Mouse (Mus musculus) limb, embryonic 12.5 days (tissue): ENCODE measurements at regions not wholly inside any gene's neighbourhood (a gene's known extent, or its start where the extent isn't known, plus 50 kb on each side); places are given as distances from the start of the nearest gene placed in this dataset.

Source experiments
- ATAC-seq: fragments of 200-750 bp; cut with Nextera tagmentation; 2 replicates; pipeline ENCODE4 v1.8.0; 2017; ENCODE audit warnings: low read depth, moderate TSS enrichment; ENCODE audit not compliant: insufficient number of reproducible peaks, insufficient read depth, low FRiP score, low TSS enrichment
- H3K27ac ChIP-seq: fragments of 300-500 bp; sonication (generic); 2 replicates; pipeline ENCODE4 v1.5.1; 2016; ENCODE audit warnings: mild to moderate bottlenecking, moderate library complexity
- H3K27me3 ChIP-seq: fragments of 300-500 bp; sonication (generic); 2 replicates; pipeline ENCODE4 v1.6.1; 2016; ENCODE audit warnings: mild to moderate bottlenecking, moderate library complexity
- H3K36me3 ChIP-seq: fragments of 300-500 bp; sonication (generic); 2 replicates; pipeline ENCODE4 v1.6.1; 2016; ENCODE audit warnings: mild to moderate bottlenecking, moderate library complexity
- H3K4me1 ChIP-seq: fragments of 300-500 bp; sonication (generic); replicated peaks from 2 replicates; pipeline ENCODE4 v1.6.1; 2016
- H3K4me2 ChIP-seq: fragments of 300-500 bp; sonication (generic); 2 replicates; pipeline ENCODE4 v1.6.1; 2016; ENCODE audit warnings: mild to moderate bottlenecking, moderate library complexity
- H3K4me3 ChIP-seq: fragments of 300-500 bp; sonication (generic); replicated peaks from 2 replicates; pipeline ENCODE4 v1.5.1; 2016; ENCODE audit warnings: mild to moderate bottlenecking
- H3K9ac ChIP-seq: fragments of 300-500 bp; sonication (generic); replicated peaks from 2 replicates; pipeline ENCODE4 v1.6.1; 2016; ENCODE audit warnings: mild to moderate bottlenecking, moderate library complexity
- H3K9me3 ChIP-seq: fragments of 300-500 bp; sonication (generic); 2 replicates; pipeline ENCODE4 v1.6.1; 2016; ENCODE audit warnings: mild to moderate bottlenecking, moderate library complexity
- WGBS: fragments of 180-500 bp; shearing (Covaris S2); methylation state at CpG from one replicate; pipeline ENCODE4 v1.1.7; 2016; 5-methylcytosine and 5-hydroxymethylcytosine counted together

- H3K4me3 ChIP-seq = no peak overlapping the region
- H3K4me2 ChIP-seq = no peak overlapping the region
- H3K4me1 ChIP-seq = peaks cover 28% of the 10 kb centered on the region
- no peak overlapping the region for H3K9ac ChIP-seq
- no peaks in the 10 kb centered on the region; the same call in 1 of the 2 replicates for H3K27me3 ChIP-seq
- ATAC-seq = no peak
- no peaks in the 10 kb centered on the region for H3K9me3 ChIP-seq
- WGBS = 84% methylated on average over 9 of the region's 9 CpGs
- no peaks in the 10 kb centered on the region for H3K36me3 ChIP-seq
- H3K27ac ChIP-seq = no peak overlapping the region
Measured at GRCm38 (mm10) chr3:147283724-147284123, 431.6 kb downstream of the Ttll7 start.

GRCm38 (mm10) chr3:147284357-147284756 is 432.2 kb downstream of the Ttll7 start:
- Histone ChIP-seq H3K9ac (no peak overlapping the region), H3K36me3 (no peaks in the 10 kb centered on the region), H3K27ac (no peak overlapping the region), H3K4me1 (peaks cover 28% of the 10 kb centered on the region), H3K4me2 (no peak overlapping the region), H3K9me3 (no peaks in the 10 kb centered on the region), H3K27me3 (no peaks in the 10 kb centered on the region; the same call in 1 of the 2 replicates), H3K4me3 (no peak overlapping the region)
- WGBS = 71% methylated on average over 4 of the region's 4 CpGs
- ATAC-seq = no peak; the same call in 1 of the 2 replicates

DNA sequence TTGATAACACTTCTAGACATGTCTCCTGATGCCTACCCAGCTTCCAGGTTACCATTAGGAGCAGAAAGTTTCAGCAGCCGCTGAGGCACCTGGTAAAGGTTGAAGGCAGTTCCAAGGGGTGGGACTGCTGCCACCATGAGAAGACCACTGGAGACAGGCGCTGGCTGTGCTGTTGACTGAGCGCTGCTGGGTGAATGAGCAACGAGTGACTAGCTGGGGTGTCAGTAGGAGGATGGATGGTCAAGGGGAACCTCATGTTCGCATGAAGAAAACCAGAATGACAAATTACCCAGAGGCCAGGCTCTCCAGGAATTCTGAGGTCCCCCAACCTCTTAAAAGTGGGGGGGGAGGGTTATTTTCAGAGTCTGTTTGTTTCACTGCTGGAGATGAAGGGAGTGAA is 433.3 kb downstream of the Ttll7 start:
- ATAC-seq = no peak
- Histone ChIP-seq H3K27me3 (no peaks in the 10 kb centered on the region; the same call in 1 of the 2 replicates), H3K36me3 (no peaks in the 10 kb centered on the region), H3K9ac (no peak overlapping the region), H3K9me3 (no peaks in the 10 kb centered on the region), H3K4me3 (no peak overlapping the region), H3K4me1 (peaks cover 28% of the 10 kb centered on the region), H3K4me2 (no peak overlapping the region), H3K27ac (no peak overlapping the region)
- WGBS = 54% methylated on average over 5 of the region's 5 CpGs

DNA sequence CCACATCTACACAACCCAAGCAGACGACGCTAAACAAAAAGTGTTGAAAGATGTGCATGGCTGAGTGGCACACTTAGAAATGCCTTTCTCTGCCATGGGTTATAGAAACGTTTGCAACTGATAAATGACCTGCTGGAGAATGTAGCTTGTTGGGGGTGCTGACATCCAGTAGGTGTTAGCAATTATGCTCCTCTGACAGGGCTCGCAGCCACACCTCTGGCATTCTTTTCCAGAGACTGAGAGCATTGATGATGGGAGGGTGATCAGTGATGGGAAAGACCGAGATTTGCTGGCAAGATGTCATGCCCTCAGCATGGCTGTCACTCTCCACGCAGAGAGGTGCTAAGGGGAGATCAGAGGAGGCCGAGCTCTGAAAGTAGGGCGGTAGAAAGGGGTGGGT is 435.3 kb downstream of the Ttll7 start:
- Histone ChIP-seq H3K9me3 (no peaks in the 10 kb centered on the region), H3K4me3 (no peak overlapping the region), H3K4me2 (no peak overlapping the region), H3K27ac (no peak overlapping the region), H3K4me1 (peaks cover 41% of the 10 kb centered on the region), H3K9ac (no peak overlapping the region), H3K27me3 (no peaks in the 10 kb centered on the region; the same call in 1 of the 2 replicates), H3K36me3 (no peaks in the 10 kb centered on the region)
- no peak for ATAC-seq
- 43% methylated on average over 8 of the region's 8 CpGs for WGBS

- Histone ChIP-seq H3K9ac (no peak overlapping the region), H3K27ac (no peak overlapping the region; the same call in 1 of the 2 replicates), H3K4me2 (no peak overlapping the region), H3K9me3 (no peaks in the 10 kb centered on the region), H3K4me1 (peaks cover 24% of the 10 kb centered on the region), H3K36me3 (no peaks in the 10 kb centered on the region), H3K4me3 (no peak overlapping the region), H3K27me3 (no peaks in the 10 kb centered on the region; the same call in 1 of the 2 replicates)
- 53% methylated on average over 10 of the region's 10 CpGs for WGBS
- peak; percentile 47; the same call in 1 of the 2 replicates for ATAC-seq
Measured at GRCm38 (mm10) chr3:147291696-147292327, 439.6 kb downstream of the Ttll7 start.

GRCm38 (mm10) chr3:147298065-147298464 is 445.9 kb downstream of the Ttll7 start:
- no peak overlapping the region for H3K4me3 ChIP-seq
- H3K9ac ChIP-seq = no peak overlapping the region
- peaks cover 7% of the 10 kb centered on the region for H3K4me1 ChIP-seq
- H3K27ac ChIP-seq = no peak overlapping the region
- H3K36me3 ChIP-seq = no peaks in the 10 kb centered on the region
- H3K27me3 ChIP-seq = peaks cover 5% of the 10 kb centered on the region; the same call in 1 of the 2 replicates
- no peak for ATAC-seq
- 12% methylated on average over 9 of the region's 9 CpGs for WGBS
- H3K9me3 ChIP-seq = no peaks in the 10 kb centered on the region
- H3K4me2 ChIP-seq = no peak overlapping the region

- ATAC-seq = no peak
- Histone ChIP-seq H3K4me3 (no peak overlapping the region), H3K27me3 (no peaks in the 10 kb centered on the region), H3K36me3 (no peaks in the 10 kb centered on the region), H3K27ac (no peak overlapping the region), H3K4me1 (0 out of 2 replicates have a peak, but pooled peaks cover 4% of the 10 kb centered on the region), H3K9me3 (0 out of 2 replicates have a peak, but pooled peaks cover 3% of the 10 kb centered on the region), H3K9ac (no peak overlapping the region), H3K4me2 (no peak overlapping the region)
- WGBS = 91% methylated on average over 2 of the region's 2 CpGs
Measured at GRCm38 (mm10) chr3:147325522-147325921, 473.4 kb downstream of the Ttll7 start.

GRCm38 (mm10) chr3:147334301-147334700 is 482.1 kb downstream of the Ttll7 start:
- no peak for ATAC-seq
- 90% methylated on average over 6 of the region's 6 CpGs for WGBS
- H3K27ac ChIP-seq = no peak overlapping the region
- no peak overlapping the region for H3K4me3 ChIP-seq
- H3K36me3 ChIP-seq = no peaks in the 10 kb centered on the region
- H3K4me1 ChIP-seq = peaks cover 14% of the 10 kb centered on the region
- H3K9ac ChIP-seq = no peak overlapping the region
- H3K27me3 ChIP-seq = no peaks in the 10 kb centered on the region
- H3K4me2 ChIP-seq = no peak overlapping the region
- H3K9me3 ChIP-seq = no peaks in the 10 kb centered on the region

- Histone ChIP-seq H3K4me1 (peaks cover 22% of the 10 kb centered on the region), H3K27ac (no peak overlapping the region), H3K9me3 (no peaks in the 10 kb centered on the region), H3K9ac (no peak overlapping the region), H3K4me3 (no peak overlapping the region), H3K27me3 (no peaks in the 10 kb centered on the region), H3K36me3 (no peaks in the 10 kb centered on the region), H3K4me2 (no peak overlapping the region)
- no peak for ATAC-seq
- 36% methylated on average over 7 of the region's 7 CpGs for WGBS
Measured at GRCm38 (mm10) chr3:147335286-147335685, 483.1 kb downstream of the Ttll7 start.

- Histone ChIP-seq H3K9ac (no peak overlapping the region), H3K36me3 (no peaks in the 10 kb centered on the region), H3K27me3 (no peaks in the 10 kb centered on the region), H3K4me1 (peaks cover 28% of the 10 kb centered on the region), H3K27ac (no peak overlapping the region), H3K9me3 (no peaks in the 10 kb centered on the region), H3K4me2 (peak overlapping the region; percentile 13; the same call in 1 of the 2 replicates), H3K4me3 (no peak overlapping the region)
- 33% methylated on average over 2 of the region's 2 CpGs for WGBS
- ATAC-seq = no peak
Measured at GRCm38 (mm10) chr3:147339427-147339826, 487.3 kb downstream of the Ttll7 start.

- Histone ChIP-seq H3K9ac (no peak overlapping the region), H3K36me3 (no peaks in the 10 kb centered on the region), H3K27me3 (no peaks in the 10 kb centered on the region), H3K4me3 (no peak overlapping the region), H3K9me3 (no peaks in the 10 kb centered on the region), H3K4me2 (no peak overlapping the region), H3K4me1 (peaks cover 9% of the 10 kb centered on the region), H3K27ac (no peak overlapping the region)
- ATAC-seq = no peak
- 47% methylated on average over 5 of the region's 5 CpGs for WGBS
Measured at GRCm38 (mm10) chr3:147347278-147348039, 495.3 kb downstream of the Ttll7 start.
